Mouse (Mus musculus): Measurements from ENCODE around the gene Glis2.

DNA sequence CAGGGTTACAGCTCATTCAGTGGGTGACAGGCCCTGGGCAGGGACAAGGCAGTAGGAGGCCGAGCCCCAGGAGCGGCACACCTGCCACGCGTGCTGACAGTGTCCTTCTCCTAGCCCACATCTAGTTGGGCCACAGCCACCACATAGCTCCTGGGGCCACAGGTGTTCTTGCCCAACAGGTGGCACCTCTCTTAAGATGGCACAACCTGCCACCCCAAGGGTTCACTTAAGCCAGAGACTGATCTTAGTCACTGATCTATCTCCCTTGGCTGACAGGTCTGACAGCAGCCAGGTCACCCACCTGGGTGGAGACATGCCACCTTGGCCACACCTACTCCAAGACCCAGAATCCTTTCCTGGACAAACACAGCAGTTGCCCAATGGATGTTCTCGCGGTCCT, 48.4 kb downstream of the Glis2 start:
- TF ChIP-seq CTCF (IDR thresholded peaks at IDR 0.05; ENCODE audit: control insufficient read depth, insufficient read depth, low read length) (no peak), POLR2A (IDR thresholded peaks at IDR 0.05; ENCODE audit: borderline replicate concordance, control insufficient read depth, low read depth, low read length) (no peak)

Data from bone marrow, adult 2 months (tissue).